In the genomic region with DNA sequence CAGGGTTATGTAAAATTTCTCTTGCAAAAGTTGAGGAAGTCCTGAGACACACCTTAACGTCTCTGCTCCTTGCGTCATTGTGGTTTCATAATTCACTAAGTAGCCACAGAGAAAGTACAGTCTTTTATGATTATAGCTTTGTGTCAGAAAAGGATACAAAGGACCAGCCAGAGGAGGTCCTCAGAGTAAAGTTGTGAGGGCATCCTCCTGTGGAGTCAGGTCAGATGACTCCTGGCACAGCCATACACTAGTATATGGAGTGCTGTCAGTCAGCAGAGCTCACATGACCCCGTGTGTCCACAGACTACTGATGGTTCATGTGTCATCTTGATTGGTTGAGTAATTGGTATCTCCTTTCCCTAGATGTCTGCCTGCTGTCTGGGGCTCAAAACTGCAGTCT, we compare ENCODE assay signal across 12 mouse cellular contexts. TPM values are rescaled to one million over a fixed set of nuclear protein-coding genes. Genes with fewer than 3 reads are reported as not detected.
DNase-seq lines count a peak whose midpoint lies in the region; ATAC-seq lines count a peak whose summit lies in the region.
"Had no signal": no experiment of that assay in that cellular context is flagged by ENCODE, and none has a peak within 500 bp of the region (broad histone marks: within the 10 kb centered on the region; RNA-seq: fewer than 3 reads in every experiment).

No protein-coding gene starts in this region.

- H3K27ac ChIP-seq in liver, embryonic 11.5 days (ENCODE audit: low read depth, low read length): no peak overlapping the region
- H3K27ac ChIP-seq in liver, embryonic 12.5 days: no peak overlapping the region
- H3K27ac ChIP-seq: embryonic facial prominence, embryonic 13.5 days; limb, embryonic 13.5 days; stomach, postnatal 0 days had no signal

- DNase-seq in liver, embryonic 11.5 days (ENCODE audit: low spot score): no peak
- DNase-seq in CD4-positive, CD25-positive, alpha-beta regulatory T cell, adult 2 months (ENCODE audit: low read depth, low spot score): peak; percentile 51
- peak; percentile 67 for DNase-seq in T-cell, adult 2 months (ENCODE audit: low spot score)
- DNase-seq in right cerebral cortex, postnatal 36 days (ENCODE audit: low spot score in 2 of 2): no peak
- DNase-seq: adrenal gland, postnatal 14 days; cerebellum, adult 8-10 months had no signal

- 0 out of 2 replicates have a peak, but pooled peaks have one; percentile 26 for ATAC-seq in liver, embryonic 11.5 days (replicated peaks; ENCODE audit: low FRiP score)
- no peak for ATAC-seq in liver, embryonic 12.5 days
- peak; percentile 52; the same call in 1 of the 2 replicates for ATAC-seq in megakaryocyte-erythroid progenitor cell, adult 5-6 weeks (replicated peaks; ENCODE audit: low FRiP score, low TSS enrichment, poor library complexity, severe bottlenecking)
- no peak for ATAC-seq in erythroblast, adult 5-6 weeks (replicated peaks; ENCODE audit: low FRiP score, poor library complexity, severe bottlenecking)

- no peak overlapping the region for H3K4me3 ChIP-seq in liver, embryonic 11.5 days (ENCODE audit: low read depth, low read length)
- H3K4me3 ChIP-seq in liver, embryonic 12.5 days: no peak overlapping the region
- H3K4me3 ChIP-seq: embryonic facial prominence, embryonic 13.5 days; limb, embryonic 13.5 days had no signal

- H3K9ac ChIP-seq in liver, embryonic 11.5 days (ENCODE audit: low read depth, low read length): no peak overlapping the region
- no peak overlapping the region for H3K9ac ChIP-seq in liver, embryonic 12.5 days
- H3K9ac ChIP-seq: embryonic facial prominence, embryonic 13.5 days; limb, embryonic 13.5 days had no signal

- 79% methylated on average over 3 of the region's 3 CpGs for WGBS in liver, embryonic 11.5 days
- 57% methylated on average over 3 of the region's 3 CpGs for WGBS in liver, embryonic 12.5 days (ENCODE audit: insufficient replicate concordance)

- 0 out of 2 replicates have a peak, but pooled peaks cover 9% of the 10 kb centered on the region for H3K9me3 ChIP-seq in liver, embryonic 11.5 days (ENCODE audit: control insufficient read depth, low read length)
- H3K9me3 ChIP-seq in liver, embryonic 12.5 days (replicated peaks): no peaks in the 10 kb centered on the region

- peaks cover 13% of the 10 kb centered on the region for H3K4me1 ChIP-seq in liver, embryonic 11.5 days (replicated peaks; ENCODE audit: control insufficient read depth, insufficient read depth, low read length)
- H3K4me1 ChIP-seq in liver, embryonic 12.5 days: peaks cover 32% of the 10 kb centered on the region

- H3K4me2 ChIP-seq in liver, embryonic 11.5 days: no peak overlapping the region
- H3K4me2 ChIP-seq in liver, embryonic 12.5 days: no peak overlapping the region
- H3K4me2 ChIP-seq: embryonic facial prominence, embryonic 13.5 days; limb, embryonic 13.5 days had no signal

- H3K36me3 ChIP-seq in liver, embryonic 11.5 days (ENCODE audit: control insufficient read depth, insufficient read depth, low read length): peaks cover 3% of the 10 kb centered on the region; the same call in 1 of the 2 replicates
- peaks cover 22% of the 10 kb centered on the region for H3K36me3 ChIP-seq in liver, embryonic 12.5 days

- no peaks in the 10 kb centered on the region for H3K27me3 ChIP-seq in liver, embryonic 11.5 days (replicated peaks; ENCODE audit: control insufficient read depth, insufficient read depth, low read length)
- no peaks in the 10 kb centered on the region for H3K27me3 ChIP-seq in liver, embryonic 12.5 days (replicated peaks)
- H3K27me3 ChIP-seq: embryonic facial prominence, embryonic 13.5 days; limb, embryonic 13.5 days had no signal

RNA-seq across cellular contexts. Expression of a gene that starts 15.1 kb away (rescaled TPM):
- polyA plus RNA-seq in liver, embryonic 11.5 days (2014; fragmentation: Nextera tagmentation; extraction: Ambion mirVana): 39.5 TPM in 2 replicates
- 18.5 and 19.0 TPM in 2 replicates for polyA plus RNA-seq in liver, embryonic 12.5 days (2016; fragmentation: Nextera tagmentation; extraction: Ambion mirVana)
- 12.6 and 16.1 TPM in 2 replicates for total RNA-seq in megakaryocyte-erythroid progenitor cell, adult 5-6 weeks (2014; fragmentation: Nextera tagmentation)
- total RNA-seq in megakaryocyte-erythroid progenitor cell, adult 5-6 weeks (2017): 14.5 and 24.0 TPM in 2 replicates
- 4.4 and 6.9 TPM in 2 replicates for total RNA-seq in erythroblast, adult 5-6 weeks (2015; ENCODE audit: low replicate concordance)
- 6.0 and 9.3 TPM in 2 replicates for total RNA-seq in erythroblast, adult 5-6 weeks (2017; ENCODE audit: low replicate concordance)

RNA-seq across cellular contexts. Expression of a gene that starts 55.1 kb away (rescaled TPM):
- 0.27 and 0.43 TPM in 2 replicates for polyA plus RNA-seq in liver, embryonic 11.5 days (2014; fragmentation: Nextera tagmentation; extraction: Ambion mirVana)
- polyA plus RNA-seq in liver, embryonic 12.5 days (2016; fragmentation: Nextera tagmentation; extraction: Ambion mirVana): 0.19 and 0.28 TPM in 2 replicates
- total RNA-seq in megakaryocyte-erythroid progenitor cell, adult 5-6 weeks (2014; fragmentation: Nextera tagmentation): not detected in 2 replicates
- total RNA-seq in megakaryocyte-erythroid progenitor cell, adult 5-6 weeks (2017): not detected in 2 replicates
- not detected in 2 replicates for total RNA-seq in erythroblast, adult 5-6 weeks (2015; ENCODE audit: low replicate concordance)
- total RNA-seq in erythroblast, adult 5-6 weeks (2017; ENCODE audit: low replicate concordance): not detected in 2 replicates

Comparison
In these comparisons a context has a peak if more than half of its experiments do, and no peak if none do; other contexts are left out.
1. ATAC-seq: peak in liver, embryonic 11.5 days (single experiment) and megakaryocyte-erythroid progenitor cell, adult 5-6 weeks (single experiment); none in liver, embryonic 12.5 days (single experiment) and erythroblast, adult 5-6 weeks (single experiment).
2. DNase-seq: peak in CD4-positive, CD25-positive, alpha-beta regulatory T cell, adult 2 months (single experiment) and T-cell, adult 2 months (single experiment); none in liver, embryonic 11.5 days (single experiment) and right cerebral cortex, postnatal 36 days (0 of 2).